Mouse (Mus musculus) thymus, postnatal 10 days (tissue): Measurements from ENCODE around the gene Mthfr.

Experiments
- DNase-seq, 2 experiments: peaks; one replicate each; pipeline ENCODE4 v3.0.0; 2021; ENCODE audit warnings: low spot score in 2 of 2

Mthfr gene

GRCm38 (mm10) chr4:148038600-148039253 is at the start of gene Mthfr, which contains the start of gene Clcn6:
Mthfr (plus strand) TSS chr4:148039077.
Clcn6 (minus strand) TSS chr4:148038821.
- DNase-seq: peak; percentile 98 to 99

GRCm38 (mm10) chr4:147993571-147994095 is 45.2 kb upstream of the Mthfr start:
- DNase-seq: no peak

- DNase-seq: no peak
Observed at GRCm38 (mm10) chr4:147995311-147995710, 43.6 kb upstream of the Mthfr start.

- no peak for DNase-seq
Observed at GRCm38 (mm10) chr4:148000202-148000772, 38.6 kb upstream of the Mthfr start, which contains the start of gene Nppa. Nppa (plus strand) TSS chr4:148000722.

GRCm38 (mm10) chr4:148001013-148001789 is 37.7 kb upstream of the Mthfr start:
- no peak for DNase-seq

GRCm38 (mm10) chr4:148001866-148002265 is 37.0 kb upstream of the Mthfr start:
- DNase-seq: no peak

- DNase-seq: no peak
Observed at GRCm38 (mm10) chr4:148004361-148004760, 34.5 kb upstream of the Mthfr start.

- no peak for DNase-seq
Observed at GRCm38 (mm10) chr4:148008412-148008811, 30.5 kb upstream of the Mthfr start.

GRCm38 (mm10) chr4:148009641-148010040 is 29.2 kb upstream of the Mthfr start:
- no peak for DNase-seq

GRCm38 (mm10) chr4:148011332-148011731 is 27.5 kb upstream of the Mthfr start:
- DNase-seq: no peak

GRCm38 (mm10) chr4:148012216-148012615 is 26.7 kb upstream of the Mthfr start:
- DNase-seq: no peak

GRCm38 (mm10) chr4:148015418-148015817 is 23.5 kb upstream of the Mthfr start:
- no peak for DNase-seq

- no peak for DNase-seq
Observed at GRCm38 (mm10) chr4:148016981-148017380, 21.9 kb upstream of the Mthfr start.

- no peak for DNase-seq
Observed at GRCm38 (mm10) chr4:148018410-148018809, 20.5 kb upstream of the Mthfr start.

- no peak for DNase-seq
Observed at GRCm38 (mm10) chr4:148024003-148024402, 14.9 kb upstream of the Mthfr start.

GRCm38 (mm10) chr4:148029297-148029696 is 9.6 kb upstream of the Mthfr start:
- no peak for DNase-seq

- DNase-seq: no peak
Observed at GRCm38 (mm10) chr4:148030506-148030905, 8.4 kb upstream of the Mthfr start.

GRCm38 (mm10) chr4:148033858-148034410 is 4.9 kb upstream of the Mthfr start:
- DNase-seq: no peak

GRCm38 (mm10) chr4:148035440-148035839 is 3.4 kb upstream of the Mthfr start:
- no peak for DNase-seq

- DNase-seq: no peak
Observed at GRCm38 (mm10) chr4:148038079-148038599, 738 bp upstream of the Mthfr start.

- peak in 1 of 2 experiments; percentile 16 for DNase-seq
Observed at GRCm38 (mm10) chr4:148039254-148040028, 564 bp downstream of the Mthfr start.
